Mouse (Mus musculus): Measurements from ENCODE around the gene Pced1a.

Gene Pced1a

DNA sequence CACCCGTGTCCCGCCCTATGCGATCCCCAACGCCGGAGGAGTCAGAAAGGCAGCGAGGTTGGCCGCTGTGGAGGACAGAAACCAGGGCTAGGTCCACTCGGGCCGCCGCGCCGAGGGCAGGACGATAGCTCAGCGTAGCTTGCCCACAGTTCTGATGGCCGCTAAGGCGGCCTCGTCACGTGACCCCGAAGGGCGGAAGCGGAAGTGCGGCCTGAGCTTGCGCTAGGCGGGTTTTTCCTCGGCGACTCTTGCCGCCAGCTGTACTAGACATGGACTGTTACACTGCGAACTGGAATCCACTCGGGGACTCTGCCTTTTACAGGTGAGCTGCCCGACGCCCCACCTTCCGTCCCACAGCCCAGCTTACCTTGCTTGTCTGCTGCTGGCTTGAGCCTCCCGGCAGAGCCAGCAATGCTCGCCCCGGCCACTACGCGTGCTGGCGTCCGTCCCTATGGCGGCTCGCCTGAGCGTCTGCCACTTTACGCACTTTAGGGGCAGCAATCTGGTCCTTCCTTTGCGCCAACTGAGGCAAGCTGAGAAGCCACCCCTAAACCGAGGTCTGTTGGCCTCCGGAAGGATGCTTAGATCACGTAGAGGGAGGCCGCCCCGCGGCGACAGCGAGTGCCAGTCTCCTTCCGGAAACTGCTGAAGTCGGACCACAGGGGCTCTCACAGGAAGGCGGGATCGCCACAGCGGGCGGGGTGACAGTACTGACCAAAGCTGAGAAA, at the start of gene Pced1a, which contains the start of gene Vps16:
Gene Pced1a, minus strand, starts transcription at position 576 of the 728 bp plus-strand sequence.
Gene Vps16, plus strand, starts transcription at position 214 of the 728 bp plus-strand sequence.
- DNase-seq (ENCODE audit: low read depth): peak; percentile 95

DNA sequence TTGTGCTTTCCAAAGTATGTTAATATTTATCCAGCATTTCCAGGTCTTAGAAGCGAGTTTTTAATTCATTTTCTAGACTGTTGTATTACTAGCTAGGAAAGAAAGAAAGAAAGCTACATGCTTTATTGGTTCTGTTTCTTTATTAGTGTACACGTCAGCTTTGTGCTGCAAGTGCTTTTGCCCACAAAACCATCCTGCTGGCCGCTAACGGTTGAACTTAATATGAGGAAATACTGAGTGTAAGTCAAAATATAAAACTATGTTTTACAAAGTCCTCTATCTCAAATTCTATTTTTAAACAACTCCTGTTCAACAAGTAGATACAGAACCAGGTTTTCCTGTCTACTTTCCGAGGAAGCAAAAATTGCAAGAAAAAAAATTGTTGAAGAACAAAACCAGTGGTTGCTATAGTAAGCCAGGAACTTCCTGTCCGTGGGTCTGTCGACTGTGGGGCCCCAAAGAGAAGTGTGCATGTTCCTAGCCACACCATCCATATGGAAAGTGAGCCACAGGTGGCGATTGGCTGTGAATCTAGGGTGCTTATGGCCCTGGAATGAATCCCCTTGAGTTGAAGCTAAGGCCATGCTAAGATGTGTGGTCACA, 48.5 kb upstream of the Pced1a start:
- peak; percentile 36 for DNase-seq (ENCODE audit: low read depth)

DNA sequence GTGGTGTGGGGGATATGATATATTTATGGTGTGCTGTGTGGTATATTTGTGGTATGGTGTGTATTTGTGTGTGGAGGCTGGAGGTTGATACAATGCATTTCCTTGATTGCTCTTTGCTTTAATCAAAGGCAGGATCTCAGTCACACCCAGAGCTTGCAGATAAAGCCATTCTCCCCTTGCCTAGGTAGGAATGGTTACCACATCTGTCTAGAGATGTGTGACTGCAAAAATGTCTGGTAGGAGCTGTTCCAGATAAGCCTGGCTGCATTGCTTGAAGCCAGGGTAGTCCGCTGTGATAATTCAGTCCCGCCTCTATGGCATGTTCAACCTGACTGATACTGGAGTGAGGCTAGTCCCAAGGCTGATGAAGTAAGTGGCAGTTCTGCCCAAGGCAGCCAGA, 45.4 kb upstream of the Pced1a start:
- no peak for DNase-seq (ENCODE audit: low read depth)

DNA sequence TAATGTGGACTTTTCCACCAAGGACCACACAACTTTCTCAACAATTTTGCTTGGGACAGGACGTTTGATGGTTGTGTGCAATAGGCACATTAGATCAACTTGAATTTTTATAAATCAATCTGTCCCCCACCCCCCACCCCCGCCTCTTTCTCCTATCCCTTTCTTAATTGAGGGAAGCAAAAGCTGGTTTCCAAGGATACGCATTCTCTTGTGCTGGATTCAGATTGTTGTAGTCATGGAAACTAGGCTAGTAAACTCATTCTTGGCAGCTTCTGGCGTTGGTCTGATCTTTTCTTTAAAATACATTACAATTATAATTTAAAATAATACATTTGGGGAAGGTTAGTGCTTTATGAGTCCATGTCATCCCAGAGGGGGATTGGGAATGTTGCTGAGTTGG, 44.9 kb upstream of the Pced1a start:
- no peak for DNase-seq (ENCODE audit: low read depth)

DNA sequence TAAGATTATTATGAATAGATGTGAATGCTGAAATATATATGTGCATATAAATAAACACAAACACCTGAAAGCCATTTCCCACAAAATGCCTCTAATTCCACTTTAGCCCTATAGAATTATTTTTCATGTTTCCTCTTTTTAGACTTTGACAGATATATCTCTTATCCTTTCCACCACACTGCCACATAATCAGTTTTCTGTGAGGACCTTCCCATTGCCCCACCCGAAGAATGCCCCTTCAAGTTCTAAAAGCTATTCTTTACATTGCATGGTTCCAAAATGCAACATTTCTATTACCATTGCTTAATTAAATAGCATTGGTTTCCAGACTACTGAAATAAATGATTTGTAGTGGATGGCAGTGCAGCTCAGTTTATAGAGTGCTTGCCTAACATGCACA, 41.9 kb upstream of the Pced1a start:
- DNase-seq (ENCODE audit: low read depth): no peak

DNA sequence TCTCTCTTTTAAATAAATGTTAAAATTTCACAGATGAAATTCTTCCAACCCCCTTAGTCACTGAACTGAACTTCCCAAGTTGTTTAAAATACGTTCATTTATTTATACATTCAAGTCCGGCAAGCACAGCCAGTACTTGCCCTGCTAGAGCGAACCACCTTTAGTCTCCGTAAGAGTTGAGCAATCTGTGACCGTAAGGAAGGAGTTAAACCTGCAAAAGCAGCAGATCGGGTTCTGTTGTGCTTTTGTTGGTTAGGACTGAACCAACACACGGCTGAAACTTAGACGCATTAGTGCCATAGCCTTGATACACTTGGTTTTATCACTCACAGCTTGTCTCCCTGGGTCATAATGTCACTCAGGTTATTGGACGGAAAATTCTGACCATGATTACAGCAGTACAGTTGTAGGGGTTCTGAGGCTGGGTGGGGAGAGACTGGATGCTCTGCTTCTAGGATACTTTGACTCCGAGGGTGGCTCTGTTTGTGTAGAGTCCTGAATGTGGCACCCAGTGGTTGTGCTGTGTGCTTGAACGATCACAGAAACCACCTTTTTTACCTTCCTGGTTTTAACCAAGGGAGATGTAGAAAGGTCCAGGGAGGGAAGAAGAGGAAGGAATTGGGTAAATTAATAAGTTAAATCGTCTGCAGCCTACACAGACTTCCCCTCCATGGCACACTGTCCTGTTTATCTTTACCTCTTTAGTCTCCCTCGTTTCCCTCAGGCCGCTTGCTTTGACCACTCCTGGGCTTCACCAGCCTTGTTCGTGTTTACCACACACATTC, 37.0 kb upstream of the Pced1a start:
- no peak for DNase-seq (ENCODE audit: low read depth)

DNA sequence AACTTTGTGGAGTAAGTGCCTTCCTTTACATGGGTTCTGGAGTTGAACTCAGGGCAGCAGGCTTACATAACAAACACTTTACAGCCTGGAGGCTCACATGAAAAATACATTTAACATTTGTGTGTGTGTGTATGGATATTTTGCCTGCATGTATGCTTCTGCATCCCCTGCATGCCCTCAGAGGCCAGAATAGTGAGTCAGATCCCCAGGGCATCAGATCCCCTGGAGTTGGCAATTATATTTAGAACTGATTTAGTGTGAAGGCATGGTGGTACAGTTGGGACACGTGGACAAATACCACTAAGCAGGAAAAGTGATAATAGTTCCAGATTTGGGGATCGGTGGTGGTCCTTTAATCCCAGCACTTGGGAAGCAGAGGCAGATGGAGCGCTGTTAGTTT, 35.1 kb upstream of the Pced1a start:
- DNase-seq (ENCODE audit: low read depth): no peak

DNA sequence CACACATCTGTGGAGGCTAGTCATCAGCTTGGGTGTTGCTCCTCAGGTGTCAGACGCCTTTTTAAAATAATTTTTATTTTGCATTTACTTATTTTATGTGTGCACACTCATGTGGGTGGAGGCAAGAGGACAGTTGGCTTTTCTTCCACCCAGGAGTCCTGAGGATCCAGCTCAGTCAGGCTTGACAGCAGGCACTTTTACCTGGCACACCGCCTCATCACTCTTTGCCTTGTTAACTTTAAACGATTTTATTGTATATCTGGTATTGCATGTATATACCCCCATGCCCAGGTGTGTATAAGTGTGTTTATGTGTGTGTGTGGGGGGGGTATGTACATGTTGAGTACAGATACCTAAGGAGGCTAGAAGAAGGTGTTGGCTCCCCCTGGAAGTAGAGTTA, 33.4 kb upstream of the Pced1a start:
- no peak for DNase-seq (ENCODE audit: low read depth)

DNA sequence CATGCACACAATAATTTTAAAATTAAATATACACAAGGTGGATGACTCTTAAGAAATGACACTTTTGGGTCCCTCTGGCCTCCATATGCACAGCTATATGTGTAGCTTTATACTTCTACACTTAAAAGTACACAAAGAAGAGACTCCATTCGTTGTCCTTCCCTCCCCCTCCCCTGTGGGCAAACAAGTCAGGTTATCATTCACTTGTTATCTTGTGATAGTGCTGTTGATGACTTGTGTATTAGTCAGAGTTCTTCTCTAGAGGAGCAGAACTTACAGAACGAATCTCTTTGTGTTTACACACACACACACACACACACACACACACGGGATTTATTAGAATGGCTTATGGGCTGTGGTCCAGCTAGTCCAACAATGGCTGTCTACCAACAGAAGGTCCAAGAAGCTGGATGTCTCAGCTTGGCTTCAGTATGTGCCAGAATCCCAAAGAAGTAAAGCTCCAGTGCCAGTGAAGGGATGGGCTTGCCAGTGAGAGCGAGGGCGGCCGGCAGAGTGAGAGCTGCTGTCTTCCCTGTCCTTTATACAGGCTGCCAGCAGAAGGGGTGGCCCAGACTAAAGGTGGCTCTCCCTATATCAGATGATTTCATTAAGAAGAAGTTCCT, 30.4 kb upstream of the Pced1a start:
- DNase-seq (ENCODE audit: low read depth): no peak

DNA sequence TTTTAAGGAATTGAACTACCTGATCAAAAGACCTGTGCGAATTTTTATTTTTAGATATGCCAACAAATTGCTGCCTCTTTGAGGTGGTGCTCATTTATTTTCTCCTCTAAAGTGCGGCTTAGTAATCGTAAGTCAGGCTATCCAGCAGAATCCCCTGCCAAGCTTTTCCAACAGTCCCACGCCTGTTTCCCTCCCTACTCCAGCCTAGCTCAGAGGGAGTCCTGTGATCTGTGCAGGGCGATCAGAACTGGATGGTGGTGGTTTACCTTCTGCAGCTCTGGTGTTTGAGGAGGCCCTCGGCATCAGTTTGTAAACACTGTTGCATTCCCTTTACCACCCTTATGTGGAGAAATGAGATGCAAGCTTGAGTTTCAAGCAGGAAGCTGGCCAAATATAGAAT, 28.9 kb upstream of the Pced1a start:
- DNase-seq (ENCODE audit: low read depth): no peak

DNA sequence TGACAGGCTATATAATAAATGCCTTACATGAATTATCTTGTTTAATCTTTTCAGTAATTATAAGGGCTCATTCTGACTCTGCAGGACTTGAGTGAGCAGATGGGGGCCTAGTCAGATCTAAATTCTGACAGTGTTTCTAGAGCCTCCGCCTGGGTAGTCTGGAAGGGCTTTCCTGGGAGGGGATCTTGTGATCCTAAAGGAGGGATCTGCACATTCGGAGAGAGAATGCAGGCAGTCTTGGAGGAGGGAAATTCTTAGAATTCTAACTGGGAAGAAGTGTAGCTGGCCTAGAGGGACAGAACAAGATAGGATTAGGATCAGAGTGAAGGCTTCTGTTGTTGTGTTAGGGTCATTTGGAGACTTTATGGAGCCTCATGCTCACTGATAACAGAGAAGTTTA, 27.8 kb upstream of the Pced1a start:
- DNase-seq (ENCODE audit: low read depth): no peak

DNA sequence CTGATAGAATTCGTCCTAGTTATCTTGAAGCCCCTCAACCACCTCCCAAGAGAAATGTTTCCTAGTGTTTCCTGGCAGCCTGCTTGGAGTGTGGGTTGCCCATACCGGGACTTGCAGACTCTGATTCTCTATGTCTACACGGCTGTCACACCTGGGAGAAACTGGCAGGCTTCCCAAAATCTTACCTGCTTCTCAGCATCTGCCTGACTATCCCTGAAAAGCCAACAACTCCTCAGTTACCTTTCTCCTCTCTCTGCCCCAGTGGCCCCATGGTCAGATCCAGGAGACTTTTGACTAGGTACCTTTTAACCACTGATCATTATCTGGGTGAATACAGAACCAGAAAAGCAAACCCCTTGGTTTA, 27.2 kb upstream of the Pced1a start:
- no peak for DNase-seq (ENCODE audit: low read depth)

DNA sequence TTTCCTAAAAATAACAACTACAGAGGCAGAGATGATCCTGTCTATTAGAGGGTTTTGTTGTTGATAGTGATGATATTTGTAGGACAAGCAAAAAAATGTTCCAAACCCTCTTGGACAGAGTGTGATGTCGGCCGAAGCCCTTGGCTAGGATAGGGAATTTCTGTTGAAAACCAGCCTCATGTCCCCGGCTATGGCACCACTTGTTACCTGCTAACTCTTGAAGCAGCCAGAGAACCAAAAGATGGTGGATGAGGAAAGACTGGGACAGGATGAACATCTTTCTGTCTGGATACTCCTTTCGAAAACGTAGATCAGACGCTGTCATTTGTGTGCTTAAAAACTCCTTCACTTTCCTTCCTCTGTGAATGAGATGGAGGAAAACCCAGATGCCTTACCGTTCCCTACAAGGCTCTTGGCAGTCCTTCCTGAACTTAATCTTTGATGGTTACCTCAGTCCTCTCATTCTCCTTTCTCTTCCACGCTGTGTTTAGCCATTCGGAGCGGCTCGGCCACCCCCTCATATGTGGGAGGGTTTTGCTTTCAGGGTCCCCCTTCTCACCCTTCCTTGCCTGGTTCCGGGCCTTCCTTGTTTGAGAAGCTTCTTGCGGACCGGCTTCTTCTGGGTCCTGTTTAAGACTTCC, 26.7 kb upstream of the Pced1a start:
- DNase-seq (ENCODE audit: low read depth): peak; percentile 18

DNA sequence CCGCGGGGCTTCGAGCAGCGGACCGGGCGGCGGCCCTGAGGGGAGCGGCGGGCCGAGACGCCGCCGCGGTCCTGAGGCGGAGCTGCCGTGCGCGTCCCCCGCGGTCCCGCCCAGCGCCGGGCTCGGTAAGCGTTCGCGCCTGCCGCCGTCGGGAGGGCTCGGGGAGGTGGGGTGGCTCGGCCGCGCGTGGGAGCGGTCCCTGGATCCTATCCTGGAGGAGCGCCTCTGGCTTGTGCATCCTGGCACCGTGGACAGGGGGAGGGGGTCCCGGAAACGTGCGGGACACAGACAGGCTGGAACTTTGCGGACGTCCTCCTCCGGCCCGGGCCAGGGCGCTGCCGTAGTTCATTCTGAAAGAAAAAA, 25.9 kb upstream of the Pced1a start:
- DNase-seq (ENCODE audit: low read depth): peak; percentile 81

DNA sequence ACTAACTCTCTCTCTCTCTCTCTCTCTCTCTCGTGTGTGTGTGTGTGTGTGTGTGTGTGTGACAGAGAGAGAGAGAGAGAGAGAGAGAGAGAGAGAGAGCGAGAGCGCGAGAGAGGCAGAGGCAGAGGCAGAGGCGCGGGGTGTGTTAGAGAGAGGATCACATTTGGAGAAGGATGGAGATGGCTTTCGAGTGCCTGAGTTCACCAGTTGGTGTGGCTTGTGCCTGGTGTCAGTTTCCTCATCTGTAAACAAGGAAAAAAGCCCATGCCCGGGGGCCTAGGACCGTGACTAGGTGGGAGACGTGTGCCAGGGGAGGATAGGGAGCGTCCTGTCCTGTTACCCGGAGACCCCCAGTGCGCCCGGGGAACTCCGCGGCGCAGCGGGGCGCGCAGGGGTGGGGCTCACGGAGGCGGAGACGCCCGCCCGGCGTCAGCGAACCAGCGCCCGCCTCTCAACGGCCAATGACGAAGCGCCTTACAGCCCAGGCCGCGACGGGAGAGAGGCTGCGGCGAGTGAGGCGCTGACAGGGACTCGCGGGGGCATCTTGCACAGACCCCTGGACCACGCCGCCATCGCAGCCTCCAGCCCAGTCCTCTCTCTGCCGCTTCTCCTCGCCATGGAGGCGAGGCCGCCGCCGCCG, 25.4 kb upstream of the Pced1a start, which contains the start of gene Ptpra:
Gene Ptpra, plus strand, starts transcription at position 485 of the 640 bp plus-strand sequence.
- peak; percentile 92 for DNase-seq (ENCODE audit: low read depth)

DNA sequence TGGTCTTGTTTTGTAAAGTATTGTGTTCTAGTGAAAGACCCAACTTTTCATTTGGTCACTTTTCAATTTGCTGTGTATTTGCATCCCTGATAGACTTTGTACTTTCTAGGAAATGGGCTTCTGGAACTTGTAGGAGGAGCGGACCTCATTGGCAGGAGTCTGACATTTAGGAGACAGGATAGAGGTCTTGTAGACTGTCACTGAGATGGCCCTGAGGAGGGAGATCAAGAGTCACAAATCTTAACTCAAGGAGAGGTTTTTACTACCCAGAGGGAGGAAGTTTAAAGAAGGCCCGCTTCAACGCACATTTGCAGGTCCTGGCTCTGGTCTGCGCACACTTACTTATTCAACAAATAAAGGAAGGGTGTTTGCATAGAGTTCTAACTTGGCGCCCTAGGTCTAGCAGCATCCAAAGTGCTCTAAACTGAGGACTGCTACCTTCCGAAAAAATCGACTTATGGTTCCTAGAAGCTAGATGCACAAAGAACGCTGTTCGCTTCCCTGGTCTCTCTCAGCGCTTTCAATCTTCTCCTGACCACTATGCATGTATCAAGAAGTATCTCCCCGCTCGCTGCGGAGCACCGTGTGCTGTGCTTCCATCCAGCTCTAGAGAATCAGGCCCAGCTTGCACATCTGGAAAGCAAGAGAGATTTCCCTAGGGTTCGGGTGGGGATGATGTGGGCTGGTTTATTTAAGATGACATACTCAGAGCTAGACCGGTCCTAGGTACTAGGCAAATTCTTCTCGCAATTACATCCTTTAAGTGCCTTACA, 24.7 kb upstream of the Pced1a start:
- peak; percentile 59 for DNase-seq (ENCODE audit: low read depth)

DNA sequence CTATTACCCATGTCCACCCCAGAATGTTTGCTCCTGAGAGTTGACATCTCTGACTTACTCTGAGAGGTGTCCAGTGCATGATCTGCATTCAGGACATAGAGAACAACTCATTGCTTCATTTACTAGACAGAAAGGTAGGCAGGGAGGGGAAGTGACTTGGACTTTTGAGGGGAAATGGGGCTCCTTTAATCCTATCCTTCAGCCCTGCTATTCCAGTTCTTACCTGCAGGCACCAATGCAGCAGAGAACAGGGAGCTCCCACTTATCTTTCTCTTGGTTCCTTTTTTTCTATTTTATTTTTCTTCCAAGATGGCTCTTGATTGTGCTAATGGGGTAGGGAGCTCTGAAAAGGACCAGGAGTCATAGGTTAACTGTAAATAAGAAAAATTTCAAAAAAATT, 23.9 kb upstream of the Pced1a start:
- peak; percentile 29 for DNase-seq (ENCODE audit: low read depth)

DNA sequence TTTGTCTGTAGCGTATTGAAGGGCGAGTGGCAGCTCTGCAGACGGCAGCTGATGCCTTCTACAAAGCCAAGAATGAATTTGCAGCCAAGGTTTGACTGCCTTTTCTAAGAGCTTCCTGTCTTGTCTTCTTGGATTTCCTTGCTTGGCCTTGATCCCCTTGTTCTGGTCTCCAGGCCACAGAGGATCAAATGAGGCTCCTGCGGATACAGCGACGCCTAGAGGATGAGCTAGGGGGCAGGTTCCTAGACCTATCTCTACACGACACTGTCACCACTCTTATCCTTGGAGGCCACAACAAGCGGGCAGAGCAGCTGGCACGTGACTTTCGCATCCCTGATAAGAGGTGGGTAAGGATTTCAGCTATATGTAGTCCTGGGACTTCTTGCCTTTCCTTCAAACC, 17.7 kb upstream of the Pced1a start:
- DNase-seq (ENCODE audit: low read depth): no peak

DNA sequence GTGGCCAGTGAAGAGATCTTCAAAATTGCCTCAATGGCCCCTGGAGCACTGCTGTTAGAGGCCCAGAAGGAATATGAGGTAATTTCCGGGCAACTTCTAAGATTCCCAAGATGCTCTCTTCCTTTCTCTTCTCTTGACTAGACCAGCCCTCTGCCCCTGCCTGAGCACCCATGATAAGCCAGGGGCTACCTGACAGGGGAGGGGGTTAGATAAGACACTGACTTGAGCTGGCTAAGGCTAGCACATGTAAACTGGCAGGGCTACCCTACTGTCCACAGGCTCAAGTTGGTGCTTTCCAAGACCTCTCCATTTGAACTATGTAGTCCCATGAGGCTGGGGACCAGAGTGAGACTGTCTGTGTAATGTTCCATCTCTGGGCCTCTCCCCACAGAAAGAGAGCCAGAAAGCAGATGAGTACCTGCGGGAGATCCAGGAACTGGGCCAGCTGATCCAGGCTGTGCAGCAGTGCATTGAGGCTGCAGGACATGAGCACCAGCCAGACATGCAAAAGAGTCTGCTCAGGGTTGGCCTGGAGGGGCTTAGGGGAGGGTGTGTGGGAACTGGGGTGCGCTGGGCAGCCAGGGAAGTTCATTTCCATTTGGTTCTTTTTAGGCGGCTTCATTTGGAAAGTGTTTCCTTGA, 15.5 kb upstream of the Pced1a start:
- no peak for DNase-seq (ENCODE audit: low read depth)

DNA sequence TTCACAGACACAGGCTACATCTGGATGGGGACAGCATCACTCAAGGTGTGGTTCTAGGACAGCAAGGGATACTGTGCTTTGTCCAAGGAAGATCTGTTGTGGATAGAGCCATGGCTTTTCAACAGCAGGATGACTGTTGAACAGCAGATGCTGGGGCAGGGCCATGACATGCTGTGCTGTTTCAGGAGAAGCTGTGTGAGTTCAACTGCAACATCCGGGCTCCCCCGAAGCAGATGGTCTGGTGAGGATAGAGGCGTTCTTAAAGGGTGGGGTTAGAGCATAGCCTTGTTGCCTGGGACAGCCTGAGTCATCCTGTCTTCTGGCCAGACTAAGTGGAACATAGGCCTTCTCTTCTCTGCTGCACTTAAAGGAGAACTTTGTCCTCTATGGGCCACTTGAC, 14.4 kb upstream of the Pced1a start:
- no peak for DNase-seq (ENCODE audit: low read depth)

Data from induced T-regulatory cell, adult 2 months (primary cell).